Mouse (Mus musculus): ENCODE results near the gene Gm49318. TPM values are rescaled to one million over a fixed set of nuclear protein-coding genes. Genes with fewer than 3 reads are reported as not detected.

The Gm49318 gene
- polyA plus RNA-seq, 1 experiment, result not detected

DNA sequence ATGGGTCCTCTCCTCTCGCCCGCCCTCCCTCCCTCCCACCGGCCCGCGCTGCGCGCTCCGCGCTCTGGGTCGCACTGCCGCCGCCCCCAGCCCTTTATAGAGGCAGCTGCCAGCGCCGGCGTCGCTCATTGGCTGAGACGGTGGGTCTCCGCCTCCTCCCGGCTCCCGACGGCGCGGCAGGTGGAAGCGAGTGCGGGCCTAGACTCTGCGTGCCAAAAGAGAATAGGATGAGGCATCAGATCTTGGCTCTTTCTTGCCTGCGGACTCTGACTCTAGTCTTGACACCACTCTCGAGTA, 19.2 kb downstream of the Gm49318 start, which contains the start of gene Elavl3:
Gene Elavl3, minus strand, starts transcription at position 66 of the 297 bp plus-strand sequence.
- no peak for TF ChIP-seq GATA1 (IDR thresholded peaks at IDR 0.05; ENCODE audit: low read length)

- TF ChIP-seq GATA1 (IDR thresholded peaks at IDR 0.05; ENCODE audit: low read length), result no peak
Observed at GRCm38 (mm10) chr9:22051161-22051957, 19.7 kb downstream of the Gm49318 start.

GRCm38 (mm10) chr9:22050351-22050889, 20.6 kb downstream of the Gm49318 start:
- TF ChIP-seq GATA1 (IDR thresholded peaks at IDR 0.05; ENCODE audit: low read length), result no peak

DNA sequence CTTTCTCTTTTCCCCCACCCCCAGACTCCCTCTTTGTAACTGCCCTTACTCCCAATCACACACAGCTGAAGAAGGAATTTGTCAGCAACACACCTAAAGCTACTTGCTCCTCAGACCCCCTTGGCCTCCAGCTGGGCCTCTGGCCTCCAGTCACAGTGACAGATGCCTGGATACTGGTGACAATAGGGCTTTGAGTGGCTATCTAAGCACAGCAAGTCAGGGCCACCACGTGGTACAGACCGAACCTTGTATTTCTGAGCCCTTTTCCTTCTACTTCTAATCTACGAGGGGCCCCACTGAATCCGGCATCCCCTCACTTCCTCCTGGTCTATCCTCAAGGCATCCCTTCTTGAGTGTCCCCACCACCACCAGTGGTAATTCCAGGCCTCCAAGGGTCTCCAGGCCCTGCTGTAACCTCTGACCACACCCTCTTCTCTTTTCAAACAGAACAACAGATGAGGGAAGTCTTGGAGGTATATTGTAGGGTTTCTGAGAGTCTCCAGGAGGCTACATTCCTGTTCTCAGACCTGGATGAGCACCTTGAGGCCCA, 21.3 kb downstream of the Gm49318 start:
- no peak for TF ChIP-seq GATA1 (IDR thresholded peaks at IDR 0.05; ENCODE audit: low read length)

- no peak for TF ChIP-seq GATA1 (IDR thresholded peaks at IDR 0.05; ENCODE audit: low read length)
Observed at GRCm38 (mm10) chr9:22049315-22049714, 21.7 kb downstream of the Gm49318 start.

GRCm38 (mm10) chr9:22047329-22047728, 23.7 kb downstream of the Gm49318 start:
- TF ChIP-seq GATA1 (IDR thresholded peaks at IDR 0.05; ENCODE audit: low read length), result no peak

- no peak for TF ChIP-seq GATA1 (IDR thresholded peaks at IDR 0.05; ENCODE audit: low read length)
Observed at GRCm38 (mm10) chr9:22041832-22042231, 29.2 kb downstream of the Gm49318 start.

GRCm38 (mm10) chr9:22037826-22038225, 33.2 kb downstream of the Gm49318 start:
- no peak for TF ChIP-seq GATA1 (IDR thresholded peaks at IDR 0.05; ENCODE audit: low read length)

DNA sequence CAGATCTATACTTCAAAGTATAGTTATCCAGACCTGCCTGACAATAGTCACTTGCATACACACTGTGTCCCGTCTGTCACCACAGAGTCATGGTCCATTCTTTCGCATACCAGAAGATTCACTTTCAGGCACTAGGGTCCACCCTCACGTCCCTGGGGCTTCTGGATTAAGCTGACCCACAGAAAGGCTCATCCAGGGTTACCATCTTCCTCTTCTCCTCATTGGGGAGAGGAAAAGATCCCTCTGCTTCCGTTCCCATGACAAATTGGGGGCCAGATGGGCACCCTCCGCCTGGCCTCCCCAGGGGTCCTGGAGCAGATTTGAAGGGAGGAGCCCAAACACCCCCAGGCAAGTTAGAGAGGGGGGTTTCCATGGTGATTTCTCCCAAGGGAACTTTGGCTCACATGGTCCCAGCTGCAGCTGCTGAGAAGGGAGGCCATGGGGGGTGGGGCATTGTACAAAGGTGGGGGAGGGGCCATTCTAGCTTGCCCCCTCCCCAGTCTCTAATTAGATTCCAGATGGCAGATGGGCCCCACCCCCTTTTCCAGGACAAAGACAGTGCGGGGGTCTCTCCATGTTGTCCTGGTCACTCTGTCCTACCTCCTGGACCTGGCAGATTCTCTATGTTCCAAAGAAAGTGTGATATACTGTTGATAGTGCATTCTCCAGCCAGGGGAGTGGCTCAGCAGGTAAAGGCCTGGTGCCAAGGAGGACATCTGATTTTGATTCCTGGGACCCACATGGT, 35.6 kb downstream of the Gm49318 start:
- TF ChIP-seq GATA1 (IDR thresholded peaks at IDR 0.05; ENCODE audit: low read length), result no peak

- TF ChIP-seq GATA1 (IDR thresholded peaks at IDR 0.05; ENCODE audit: low read length), result no peak
Observed at GRCm38 (mm10) chr9:22030386-22030785, 40.7 kb downstream of the Gm49318 start.

- no peak for TF ChIP-seq GATA1 (IDR thresholded peaks at IDR 0.05; ENCODE audit: low read length)
Observed at GRCm38 (mm10) chr9:22028467-22028866, 42.6 kb downstream of the Gm49318 start.

DNA sequence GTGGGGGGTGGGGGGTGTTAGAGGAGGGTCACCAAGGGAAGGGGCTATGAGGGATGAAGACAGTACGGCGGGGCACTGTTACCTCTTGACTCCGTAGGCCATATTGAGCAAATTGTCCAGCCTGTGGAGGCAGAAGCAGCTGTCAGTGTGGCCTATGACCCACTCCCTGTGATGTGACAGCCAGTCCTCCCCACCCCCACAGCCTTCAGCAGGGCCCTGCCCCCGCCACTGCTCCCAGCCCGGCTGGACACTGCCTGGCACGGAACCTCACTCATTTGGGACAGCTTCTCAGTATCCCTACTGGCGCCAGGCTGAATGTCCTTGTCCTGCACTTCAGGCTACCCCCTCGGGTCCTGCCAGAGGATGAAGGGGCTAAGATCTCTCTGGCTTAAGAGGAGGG, 46.5 kb downstream of the Gm49318 start:
- no peak for TF ChIP-seq GATA1 (IDR thresholded peaks at IDR 0.05; ENCODE audit: low read length)

DNA sequence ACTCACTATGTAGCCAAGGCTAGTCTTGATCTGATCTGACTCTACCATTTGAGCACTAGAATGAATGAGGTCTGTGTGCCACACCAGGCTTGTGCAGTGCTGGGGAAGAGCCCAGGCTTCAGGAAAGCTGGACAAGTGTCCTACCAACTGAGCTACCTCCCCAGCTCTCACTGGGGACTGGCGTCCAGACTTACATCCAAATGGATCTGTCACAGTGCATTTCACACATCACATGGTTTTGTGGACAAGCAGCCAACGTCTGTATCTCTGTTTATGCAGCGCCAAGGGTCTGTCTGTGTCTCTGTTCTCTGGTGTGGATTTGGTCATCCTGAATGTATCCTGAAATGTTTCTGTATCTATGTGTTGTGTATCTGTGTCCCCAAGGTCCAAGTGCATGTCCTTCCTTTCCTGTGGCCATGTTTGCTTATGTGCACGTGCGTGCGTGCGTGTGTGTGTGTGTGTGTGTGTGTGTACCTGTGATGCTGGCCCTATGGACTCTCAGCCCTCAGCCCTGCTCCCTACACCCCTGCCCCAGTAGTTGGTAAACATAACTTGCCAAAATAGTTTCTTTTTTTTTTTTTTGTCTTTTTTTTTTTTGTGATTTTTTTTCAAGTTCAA, 53.7 kb downstream of the Gm49318 start:
- no peak for TF ChIP-seq GATA1 (IDR thresholded peaks at IDR 0.05; ENCODE audit: low read length)

DNA sequence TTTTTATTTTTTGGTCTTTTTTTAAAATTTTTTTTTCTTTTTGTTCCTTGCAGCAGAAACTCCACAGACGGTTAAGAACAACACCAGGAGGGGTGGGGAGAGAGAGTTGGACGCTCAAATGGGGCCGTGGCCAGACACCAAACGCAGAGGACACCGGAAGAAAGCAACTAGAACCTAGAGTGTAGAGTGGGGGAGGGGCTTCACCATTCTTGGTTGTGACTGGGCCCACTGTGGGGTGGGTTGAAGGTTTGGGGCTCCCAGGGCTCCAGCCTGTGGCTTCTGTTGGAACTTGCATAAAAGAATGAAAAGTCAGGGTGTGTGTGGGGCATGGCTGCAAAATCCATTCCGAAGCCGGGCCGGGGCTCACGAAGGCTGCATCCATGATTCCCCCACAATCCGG, 54.8 kb downstream of the Gm49318 start:
- no peak for TF ChIP-seq GATA1 (IDR thresholded peaks at IDR 0.05; ENCODE audit: low read length)

- no peak for TF ChIP-seq GATA1 (IDR thresholded peaks at IDR 0.05; ENCODE audit: low read length)
Observed at GRCm38 (mm10) chr9:22012731-22013130, 58.3 kb downstream of the Gm49318 start.

DNA sequence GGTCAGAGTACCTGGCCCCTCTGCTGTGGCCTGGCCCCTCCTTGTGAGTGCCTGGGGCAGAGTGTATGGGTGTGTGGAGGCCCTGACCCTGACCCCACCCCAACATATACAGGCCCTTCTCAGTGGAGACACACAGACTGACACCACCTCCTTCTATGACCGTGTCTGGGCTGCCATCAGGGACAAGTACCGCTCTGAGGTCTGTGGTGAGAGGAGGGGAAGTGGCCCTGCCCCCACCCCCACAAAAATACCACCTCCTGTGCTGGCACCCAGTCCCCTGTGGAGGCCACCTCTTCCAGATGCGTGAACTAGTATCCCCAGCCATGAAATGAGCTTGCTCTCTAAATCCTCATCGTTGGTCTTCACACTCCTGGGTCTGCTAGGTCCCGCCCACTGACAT, 60.0 kb downstream of the Gm49318 start:
- no peak for TF ChIP-seq GATA1 (IDR thresholded peaks at IDR 0.05; ENCODE audit: low read length)

All from G1E-ER4 (cell line).